Mouse (Mus musculus) liver, embryonic 14.5 days (tissue): ENCODE measurements around the gene Hebp1. TPM values are rescaled to one million over a fixed set of nuclear protein-coding genes. Genes with fewer than 3 reads are reported as not detected.

ENCODE experiments used
- ATAC-seq: fragments of 200-750 bp; cut with Nextera tagmentation; 2 replicates; pipeline ENCODE4 v1.8.0; 2017; ENCODE audit warnings: moderate number of reproducible peaks, mild to moderate bottlenecking, moderate library complexity; ENCODE audit not compliant: insufficient read depth
- DNase-seq, 3 experiments: peaks; one replicate each; pipeline ENCODE4 v3.0.0-alpha.2; 2012 to 2013; ENCODE audit warnings: low read depth in 3 of 3, low spot score in 3 of 3
- H3K27ac ChIP-seq: fragments of 300-500 bp; sonication (generic); 2 replicates; pipeline ENCODE4 v1.5.1; 2014; ENCODE audit warnings: moderate library complexity, mild to moderate bottlenecking, control low read depth, inconsistent platforms
- H3K27me3 ChIP-seq: fragments of 300-500 bp; sonication (generic); 2 replicates; pipeline ENCODE4 v1.6.1; 2014; ENCODE audit warnings: mild to moderate bottlenecking, low read length, moderate library complexity; ENCODE audit not compliant: control insufficient read depth, insufficient read depth
- H3K36me3 ChIP-seq: fragments of 300-500 bp; sonication (generic); replicated peaks from 2 replicates; pipeline ENCODE4 v1.6.1; 2014; ENCODE audit warnings: low read depth; ENCODE audit not compliant: control insufficient read depth, insufficient read depth
- H3K4me1 ChIP-seq, 2 experiments: fragments of 200-500 bp in 1 of 2; fragments of 300-500 bp in 1 of 2; sonication (generic) in 1 of 2; replicated peaks; 2 replicates each; pipeline ENCODE4 v1.6.1; 2012 to 2014; ENCODE audit warnings: antibody characterized with exemption in 1 of 2, inconsistent platforms in 1 of 2, low read length in 1 of 2; ENCODE audit not compliant: control insufficient read depth in 2 of 2, insufficient read depth in 2 of 2
- H3K4me2 ChIP-seq: fragments of 300-500 bp; sonication (generic); 2 replicates; pipeline ENCODE4 v1.6.1; 2014; ENCODE audit warnings: low read depth, mild to moderate bottlenecking, control low read depth, moderate library complexity
- H3K4me3 ChIP-seq, 2 experiments: fragments of 200-500 bp in 1 of 2; fragments of 300-500 bp in 1 of 2; sonication (generic) in 1 of 2; 2 replicates each; pipeline ENCODE4 v1.5.1; 2012 to 2014; ENCODE audit warnings: low read depth in 2 of 2, low read length in 2 of 2, mild to moderate bottlenecking in 2 of 2, control low read depth in 1 of 2, inconsistent platforms in 1 of 2, moderate library complexity in 1 of 2; ENCODE audit not compliant: insufficient read depth in 1 of 2
- H3K9ac ChIP-seq: fragments of 300-500 bp; sonication (generic); replicated peaks from 2 replicates; pipeline ENCODE4 v1.6.1; 2014; ENCODE audit warnings: mild to moderate bottlenecking, control low read depth, moderate library complexity
- H3K9me3 ChIP-seq: fragments of 300-500 bp; sonication (generic); 2 replicates; pipeline ENCODE4 v1.6.1; 2016; ENCODE audit warnings: low read length, mixed read lengths; ENCODE audit not compliant: control insufficient read depth
- CTCF ChIP-seq: IDR thresholded peaks from 2 replicates; pipeline ENCODE4 v1.5.1; 2016; ENCODE audit warnings: antibody characterized with exemption, low read depth, control low read depth
- EP300 ChIP-seq: IDR thresholded peaks from 2 replicates; pipeline ENCODE4 v1.6.1; 2016; ENCODE audit warnings: antibody characterized with exemption, low read depth
- WGBS: fragments of 180-500 bp; shearing (Covaris S2); extraction: QIAGEN DNeasy Blood & Tissue Kit; methylation state at CpG from one replicate; pipeline ENCODE4 v1.1.7; 2014; ENCODE audit not compliant: insufficient replicate concordance; 5-methylcytosine and 5-hydroxymethylcytosine counted together
- polyA plus RNA-seq, 2 experiments: library from polyadenylated mRNA; depleted of rRNA in 1 of 2; stranded (reverse) in 1 of 2; unstranded in 1 of 2; fragments of >200 nt; fragmentation: Nextera tagmentation in 1 of 2; extraction: Ambion mirVana in 1 of 2; gene quantifications; 2 replicates each; pipeline versions ENCODE4 v1.2.1 to v1.2.3; 2012 to 2014

Hebp1 gene
- polyA plus RNA-seq, 2 experiments: 70.2 to 198 TPM

DNA sequence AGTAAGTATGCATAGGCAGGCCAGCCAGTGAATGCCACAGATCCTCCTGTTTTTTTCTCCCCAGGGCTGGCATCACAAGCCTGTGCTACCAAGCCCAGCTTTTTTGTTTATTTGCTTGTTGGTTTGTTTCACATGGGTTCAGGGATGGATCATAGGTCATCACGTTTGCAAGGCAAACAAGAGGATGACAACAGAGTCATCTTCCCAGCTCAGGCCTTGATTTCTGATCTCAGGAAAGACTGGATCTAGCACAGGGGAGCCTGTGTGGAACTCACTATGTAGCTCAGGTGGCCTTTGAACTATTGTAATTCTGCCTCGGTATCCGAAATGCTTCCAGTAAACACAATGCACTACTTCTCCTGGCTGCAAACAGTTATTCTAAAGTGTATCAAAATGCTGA is 35.5 kb downstream of the Hebp1 start:
- H3K27ac ChIP-seq: no peak overlapping the region
- DNase-seq: no peak
- peaks cover 39 to 50% of the 10 kb centered on the region in 2 experiments for H3K4me1 ChIP-seq
- peaks cover 34% of the 10 kb centered on the region for H3K36me3 ChIP-seq
- no peaks in the 10 kb centered on the region for H3K27me3 ChIP-seq
- H3K9ac ChIP-seq: peak overlapping the region; percentile 31
- H3K4me2 ChIP-seq: peak overlapping the region; percentile 56; the same call in 1 of the 2 replicates
- ATAC-seq: no peak
- H3K9me3 ChIP-seq: no peaks in the 10 kb centered on the region
- TF ChIP-seq EP300 (no peak), CTCF (no peak)
- no peak overlapping the region for H3K4me3 ChIP-seq
- 85% methylated on average over 3 of the region's 3 CpGs for WGBS

GRCm38 (mm10) chr6:135161356-135161755 is 36.5 kb downstream of the Hebp1 start:
- Histone ChIP-seq H3K4me2 (no peak overlapping the region), H3K27ac (no peak overlapping the region)
- ATAC-seq: no peak

GRCm38 (mm10) chr6:135158509-135158908 is 39.3 kb downstream of the Hebp1 start:
- DNase-seq: no peak
- H3K4me2 ChIP-seq: no peak overlapping the region
- no peaks in the 10 kb centered on the region for H3K9me3 ChIP-seq
- H3K4me3 ChIP-seq: no peak overlapping the region
- peaks cover 39% of the 10 kb centered on the region for H3K36me3 ChIP-seq
- ATAC-seq: no peak
- TF ChIP-seq CTCF (0 out of 2 replicates have a peak, but pooled peaks have one; percentile 11), EP300 (no peak)
- H3K27ac ChIP-seq: no peak overlapping the region
- peaks cover 15 to 32% of the 10 kb centered on the region in 2 experiments for H3K4me1 ChIP-seq
- 76% methylated on average over 4 of the region's 4 CpGs for WGBS
- no peaks in the 10 kb centered on the region for H3K27me3 ChIP-seq
- H3K9ac ChIP-seq: no peak overlapping the region

More at GRCm38 (mm10) chr6:135161356-135161755, 36.5 kb downstream of the Hebp1 start:
- H3K9me3 ChIP-seq: no peaks in the 10 kb centered on the region
- TF ChIP-seq EP300: no peak
- no peak for TF ChIP-seq CTCF
- no peak overlapping the region for H3K4me3 ChIP-seq
- no peaks in the 10 kb centered on the region for H3K27me3 ChIP-seq
- no peak for DNase-seq
- H3K4me1 ChIP-seq: peaks cover 36 to 53% of the 10 kb centered on the region in 2 experiments
- WGBS: 45% methylated on average over 4 of the region's 4 CpGs
- no peak overlapping the region for H3K9ac ChIP-seq
- peaks cover 34% of the 10 kb centered on the region for H3K36me3 ChIP-seq

DNA sequence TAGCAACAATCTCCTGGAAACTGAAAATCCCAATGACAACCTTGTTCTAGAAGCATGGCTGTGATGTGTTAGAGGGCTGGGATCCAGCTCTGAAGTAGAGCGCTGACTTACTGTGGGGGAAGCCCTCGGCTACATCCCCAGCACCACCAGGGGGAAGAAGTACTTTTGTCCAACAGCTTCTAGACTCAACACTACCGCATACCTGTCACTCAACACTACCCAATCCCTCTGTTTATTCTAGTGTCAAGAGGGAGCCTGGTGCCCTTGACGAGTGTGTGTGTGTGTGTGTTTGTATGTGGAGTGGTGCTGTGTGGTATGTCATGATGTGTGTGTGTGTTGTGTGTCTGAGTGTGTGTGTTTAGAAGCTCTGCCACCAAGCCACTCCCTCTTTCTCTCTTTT is 40.3 kb downstream of the Hebp1 start:
- H3K4me2 ChIP-seq: no peak overlapping the region
- ATAC-seq: 0 out of 2 replicates have a peak, but pooled peaks have one; percentile 17
- H3K4me1 ChIP-seq: peaks cover 5 to 22% of the 10 kb centered on the region in 2 experiments; a peak in 3 of 4 replicates
- no peaks in the 10 kb centered on the region for H3K9me3 ChIP-seq
- peak; percentile 34; the same call in 1 of the 2 replicates for TF ChIP-seq CTCF
- no peak for TF ChIP-seq EP300
- peaks cover 39% of the 10 kb centered on the region for H3K36me3 ChIP-seq
- H3K27me3 ChIP-seq: no peaks in the 10 kb centered on the region
- no peak for DNase-seq
- no peak overlapping the region for H3K27ac ChIP-seq
- 65% methylated on average over 4 of the region's 4 CpGs for WGBS
- no peak overlapping the region for H3K4me3 ChIP-seq
- 0 out of 2 replicates have a peak overlapping the region, but pooled peaks have one; percentile 9 for H3K9ac ChIP-seq

- DNase-seq (no peak), ATAC-seq (peak; percentile 29)
- Histone ChIP-seq H3K4me1 (peaks cover 2 to 18% of the 10 kb centered on the region in 2 experiments; a peak in 3 of 4 replicates), H3K4me3 (no peak overlapping the region), H3K9ac (no peak overlapping the region), H3K4me2 (no peak overlapping the region), H3K27ac (no peak overlapping the region), H3K36me3 (peaks cover 43% of the 10 kb centered on the region), H3K9me3 (no peaks in the 10 kb centered on the region), H3K27me3 (no peaks in the 10 kb centered on the region)
- 40% methylated on average over 8 of the region's 8 CpGs for WGBS
- no peak for TF ChIP-seq CTCF
- 0 out of 2 replicates have a peak, but pooled peaks have one; percentile 21 for TF ChIP-seq EP300
Observed at GRCm38 (mm10) chr6:135156597-135156996, 41.2 kb downstream of the Hebp1 start.
